Mouse (Mus musculus) limb, embryonic 15.5 days (tissue): Measurements from ENCODE around the gene Pmfbp1. TPM values are rescaled to one million over a fixed set of nuclear protein-coding genes. Genes with fewer than 3 reads are reported as not detected.
A peak's percentile ranks its signal among the peaks of the same experiment; 100 is the strongest.

ENCODE experiments used
- ATAC-seq: fragments of 200-750 bp; cut with Nextera tagmentation; 2 replicates; pipeline ENCODE4 v1.8.0; 2017; ENCODE audit warnings: low read depth, moderate TSS enrichment; ENCODE audit not compliant: insufficient number of reproducible peaks, low FRiP score, low TSS enrichment
- H3K27ac ChIP-seq: fragments of 300-500 bp; sonication (generic); 2 replicates; pipeline ENCODE4 v1.5.1; 2015; ENCODE audit warnings: moderate library complexity, mild to moderate bottlenecking, inconsistent platforms
- H3K27me3 ChIP-seq: fragments of 300-500 bp; sonication (generic); 2 replicates; pipeline ENCODE4 v1.6.1; 2015; ENCODE audit warnings: inconsistent platforms
- H3K36me3 ChIP-seq: fragments of 300-500 bp; sonication (generic); 2 replicates; pipeline ENCODE4 v1.6.1; 2015; ENCODE audit warnings: inconsistent platforms
- H3K4me1 ChIP-seq: fragments of 300-500 bp; sonication (generic); 2 replicates; pipeline ENCODE4 v1.6.1; 2015; ENCODE audit warnings: inconsistent platforms
- H3K4me2 ChIP-seq: fragments of 300-500 bp; sonication (generic); 2 replicates; pipeline ENCODE4 v1.6.1; 2015; ENCODE audit warnings: mild to moderate bottlenecking, inconsistent platforms
- H3K4me3 ChIP-seq: fragments of 300-500 bp; sonication (generic); 2 replicates; pipeline ENCODE4 v1.5.1; 2015; ENCODE audit warnings: mild to moderate bottlenecking, inconsistent platforms
- H3K9ac ChIP-seq: fragments of 300-500 bp; sonication (generic); 2 replicates; pipeline ENCODE4 v1.6.1; 2015; ENCODE audit warnings: inconsistent platforms
- H3K9me3 ChIP-seq: fragments of 300-500 bp; sonication (generic); 2 replicates; pipeline ENCODE4 v1.6.1; 2016; ENCODE audit warnings: inconsistent platforms
- WGBS: fragments of 180-500 bp; shearing (Covaris S2); methylation state at CpG from one replicate; pipeline ENCODE4 v1.1.7; 2015; 5-methylcytosine and 5-hydroxymethylcytosine counted together
- polyA plus RNA-seq: library from polyadenylated mRNA; unstranded; fragments of >200 nt; fragmentation: Nextera tagmentation; extraction: Ambion mirVana; gene quantifications from 2 replicates; pipeline ENCODE4 v1.2.1, GENCODE M21; 2015

The Pmfbp1 gene
- polyA plus RNA-seq, 1 experiment from 2014 or later, result 0.27 TPM

GRCm38 (mm10) chr8:109503566-109503965, 9.7 kb downstream of the Pmfbp1 start:
- H3K27me3 ChIP-seq, result no peaks in the 10 kb centered on the region
- H3K9ac ChIP-seq, result no peak overlapping the region
- ATAC-seq, result no peak
- no peak overlapping the region for H3K4me2 ChIP-seq
- WGBS, result 71% methylated on average over 1 of the region's 1 CpGs
- H3K9me3 ChIP-seq, result no peaks in the 10 kb centered on the region
- no peaks in the 10 kb centered on the region for H3K4me1 ChIP-seq
- H3K4me3 ChIP-seq, result no peak overlapping the region
- H3K27ac ChIP-seq, result no peak overlapping the region
- H3K36me3 ChIP-seq, result no peaks in the 10 kb centered on the region

- H3K27ac ChIP-seq, result no peak overlapping the region
Measured at GRCm38 (mm10) chr8:109505560-109505959, 11.7 kb downstream of the Pmfbp1 start.

GRCm38 (mm10) chr8:109524008-109524407, 30.2 kb downstream of the Pmfbp1 start:
- no peak overlapping the region for H3K9ac ChIP-seq
- WGBS, result 92% methylated on average over 2 of the region's 2 CpGs
- no peaks in the 10 kb centered on the region for H3K36me3 ChIP-seq
- no peak overlapping the region for H3K4me2 ChIP-seq
- no peak overlapping the region for H3K4me3 ChIP-seq
- no peaks in the 10 kb centered on the region for H3K9me3 ChIP-seq
- no peak for ATAC-seq
- H3K27ac ChIP-seq, result no peak overlapping the region
- no peaks in the 10 kb centered on the region for H3K27me3 ChIP-seq
- no peaks in the 10 kb centered on the region for H3K4me1 ChIP-seq

More at GRCm38 (mm10) chr8:109505560-109505959, 11.7 kb downstream of the Pmfbp1 start:
- Histone ChIP-seq H3K4me2 (no peak overlapping the region), H3K36me3 (no peaks in the 10 kb centered on the region), H3K27me3 (no peaks in the 10 kb centered on the region), H3K4me3 (no peak overlapping the region), H3K9me3 (no peaks in the 10 kb centered on the region), H3K4me1 (no peaks in the 10 kb centered on the region), H3K9ac (no peak overlapping the region)
- ATAC-seq, result no peak
- WGBS, result 85% methylated on average over 5 of the region's 5 CpGs

- 88% methylated on average over 19 of the region's 19 CpGs for WGBS
Measured at GRCm38 (mm10) chr8:109535140-109535990, 41.5 kb downstream of the Pmfbp1 start.

GRCm38 (mm10) chr8:109536703-109537102, 42.9 kb downstream of the Pmfbp1 start:
- peak; percentile 71; the same call in 1 of the 2 replicates for ATAC-seq
- Histone ChIP-seq H3K27ac (no peak overlapping the region), H3K36me3 (no peaks in the 10 kb centered on the region), H3K4me3 (peak overlapping the region; percentile 13; the same call in 1 of the 2 replicates), H3K4me1 (no peaks in the 10 kb centered on the region; the same call in 1 of the 2 replicates), H3K27me3 (no peaks in the 10 kb centered on the region), H3K9me3 (no peaks in the 10 kb centered on the region), H3K9ac (no peak overlapping the region), H3K4me2 (peak overlapping the region; percentile 19; the same call in 1 of the 2 replicates)
- WGBS, result 3% methylated on average over 5 of the region's 5 CpGs

More at GRCm38 (mm10) chr8:109535140-109535990, 41.5 kb downstream of the Pmfbp1 start:
- H3K9ac ChIP-seq, result no peak overlapping the region
- H3K4me3 ChIP-seq, result no peak overlapping the region
- H3K36me3 ChIP-seq, result no peaks in the 10 kb centered on the region
- no peaks in the 10 kb centered on the region for H3K4me1 ChIP-seq
- no peaks in the 10 kb centered on the region for H3K9me3 ChIP-seq
- no peaks in the 10 kb centered on the region for H3K27me3 ChIP-seq
- H3K27ac ChIP-seq, result no peak overlapping the region
- no peak for ATAC-seq
- no peak overlapping the region for H3K4me2 ChIP-seq

GRCm38 (mm10) chr8:109542165-109542564, 48.3 kb downstream of the Pmfbp1 start:
- peaks cover 22% of the 10 kb centered on the region for H3K4me1 ChIP-seq
- H3K9me3 ChIP-seq, result no peaks in the 10 kb centered on the region
- no peak overlapping the region for H3K9ac ChIP-seq
- H3K27me3 ChIP-seq, result no peaks in the 10 kb centered on the region
- H3K4me2 ChIP-seq, result no peak overlapping the region
- H3K4me3 ChIP-seq, result no peak overlapping the region
- ATAC-seq, result no peak
- peak overlapping the region; percentile 83 for H3K27ac ChIP-seq
- H3K36me3 ChIP-seq, result peaks cover 13% of the 10 kb centered on the region
- WGBS, result 55% methylated on average over 5 of the region's 5 CpGs

- peak; percentile 55 for ATAC-seq
Measured at GRCm38 (mm10) chr8:109542748-109543519, 49.1 kb downstream of the Pmfbp1 start.

GRCm38 (mm10) chr8:109544049-109544448, 50.2 kb downstream of the Pmfbp1 start:
- no peak overlapping the region for H3K4me3 ChIP-seq
- no peaks in the 10 kb centered on the region for H3K9me3 ChIP-seq
- H3K9ac ChIP-seq, result no peak overlapping the region
- H3K4me2 ChIP-seq, result no peak overlapping the region
- no peaks in the 10 kb centered on the region for H3K27me3 ChIP-seq
- peaks cover 22% of the 10 kb centered on the region for H3K4me1 ChIP-seq
- no peak for ATAC-seq
- peaks cover 32% of the 10 kb centered on the region for H3K36me3 ChIP-seq
- WGBS, result 39% methylated on average over 3 of the region's 3 CpGs
- peak overlapping the region; percentile 73 for H3K27ac ChIP-seq

More at GRCm38 (mm10) chr8:109542748-109543519, 49.1 kb downstream of the Pmfbp1 start:
- H3K4me2 ChIP-seq, result no peak overlapping the region
- H3K9me3 ChIP-seq, result no peaks in the 10 kb centered on the region
- no peaks in the 10 kb centered on the region for H3K27me3 ChIP-seq
- WGBS, result 36% methylated on average over 8 of the region's 8 CpGs
- H3K4me1 ChIP-seq, result peaks cover 22% of the 10 kb centered on the region
- H3K27ac ChIP-seq, result peak overlapping the region; percentile 83
- peaks cover 20% of the 10 kb centered on the region for H3K36me3 ChIP-seq
- no peak overlapping the region for H3K9ac ChIP-seq
- H3K4me3 ChIP-seq, result no peak overlapping the region

GRCm38 (mm10) chr8:109551663-109552062, 57.8 kb downstream of the Pmfbp1 start:
- Histone ChIP-seq H3K9ac (no peak overlapping the region), H3K4me1 (no peaks in the 10 kb centered on the region), H3K4me2 (no peak overlapping the region), H3K36me3 (peaks cover 99% of the 10 kb centered on the region), H3K27me3 (no peaks in the 10 kb centered on the region), H3K9me3 (no peaks in the 10 kb centered on the region), H3K4me3 (no peak overlapping the region), H3K27ac (no peak overlapping the region)
- 42% methylated on average over 3 of the region's 3 CpGs for WGBS
- no peak for ATAC-seq

GRCm38 (mm10) chr8:109563881-109564280, 70.1 kb downstream of the Pmfbp1 start:
- H3K27ac ChIP-seq, result no peak overlapping the region
- no peaks in the 10 kb centered on the region for H3K27me3 ChIP-seq
- no peak overlapping the region for H3K4me2 ChIP-seq
- 71% methylated on average over 2 of the region's 2 CpGs for WGBS
- H3K4me3 ChIP-seq, result no peak overlapping the region
- peaks cover 17% of the 10 kb centered on the region for H3K4me1 ChIP-seq
- no peak overlapping the region for H3K9ac ChIP-seq
- ATAC-seq, result no peak
- peaks cover 38% of the 10 kb centered on the region for H3K36me3 ChIP-seq
- no peaks in the 10 kb centered on the region for H3K9me3 ChIP-seq

GRCm38 (mm10) chr8:109564766-109565165, 70.9 kb downstream of the Pmfbp1 start:
- Histone ChIP-seq H3K4me1 (peaks cover 17% of the 10 kb centered on the region), H3K9me3 (no peaks in the 10 kb centered on the region), H3K27me3 (no peaks in the 10 kb centered on the region), H3K4me2 (peak overlapping the region; percentile 83), H3K36me3 (peaks cover 36% of the 10 kb centered on the region), H3K9ac (peak overlapping the region; percentile 78), H3K27ac (peak overlapping the region; percentile 92), H3K4me3 (peak overlapping the region; percentile 67)
- 5% methylated on average over 10 of the region's 10 CpGs for WGBS
- no peak for ATAC-seq
